Mouse (Mus musculus): ENCODE measurements around the gene Acr. TPM values are rescaled to one million over a fixed set of nuclear protein-coding genes. Genes with fewer than 3 reads are reported as not detected.

The Acr gene
- total RNA-seq, 2 experiments from 2014 or later: 0.65 to 2.4 TPM

GRCm38 (mm10) chr15:89547824-89548601 lies 20.1 kb upstream of the Acr start:
- DNase-seq (ENCODE audit: low spot score in 2 of 2): peak in 1 of 2 experiments; percentile 61

- peak; percentile 69 to 75 for DNase-seq (ENCODE audit: low spot score in 2 of 2)
These were observed 19.3 kb upstream of the Acr start for GRCm38 (mm10) chr15:89548837-89549236.

- DNase-seq (ENCODE audit: low spot score in 2 of 2): no peak
These were observed 17.6 kb upstream of the Acr start for GRCm38 (mm10) chr15:89550506-89550905.

- no peak for DNase-seq (ENCODE audit: low spot score in 2 of 2)
These were observed 16.4 kb upstream of the Acr start for GRCm38 (mm10) chr15:89551733-89552132.

- no peak for DNase-seq (ENCODE audit: low spot score in 2 of 2)
These were observed 12.5 kb upstream of the Acr start for GRCm38 (mm10) chr15:89555591-89555990.

GRCm38 (mm10) chr15:89556401-89557178 lies 11.5 kb upstream of the Acr start:
- no peak for DNase-seq (ENCODE audit: low spot score in 2 of 2)

- no peak for DNase-seq (ENCODE audit: low spot score in 2 of 2)
These were observed 10.7 kb upstream of the Acr start for GRCm38 (mm10) chr15:89557179-89557995.

GRCm38 (mm10) chr15:89557996-89558390 lies 10.1 kb upstream of the Acr start:
- DNase-seq (ENCODE audit: low spot score in 2 of 2): no peak

- DNase-seq (ENCODE audit: low spot score in 2 of 2): no peak
These were observed 8.9 kb upstream of the Acr start for GRCm38 (mm10) chr15:89559202-89559731.

- no peak for DNase-seq (ENCODE audit: low spot score in 2 of 2)
These were observed 4.0 kb downstream of the Acr start for GRCm38 (mm10) chr15:89572147-89572546.

GRCm38 (mm10) chr15:89582494-89582893 lies 14.4 kb downstream of the Acr start:
- DNase-seq (ENCODE audit: low spot score in 2 of 2): no peak

- DNase-seq (ENCODE audit: low spot score in 2 of 2): no peak
These were observed 17.0 kb downstream of the Acr start for GRCm38 (mm10) chr15:89585101-89585500.

GRCm38 (mm10) chr15:89585631-89586030 lies 17.5 kb downstream of the Acr start:
- no peak for DNase-seq (ENCODE audit: low spot score in 2 of 2)

GRCm38 (mm10) chr15:89589146-89589545 lies 21.0 kb downstream of the Acr start:
- DNase-seq (ENCODE audit: low spot score in 2 of 2): no peak

- no peak for DNase-seq (ENCODE audit: low spot score in 2 of 2)
These were observed 23.2 kb downstream of the Acr start for GRCm38 (mm10) chr15:89591317-89591716.

GRCm38 (mm10) chr15:89591723-89592455 lies 23.8 kb downstream of the Acr start, which contains the start of gene Rabl2:
Rabl2 (minus strand) TSS chr15:89591923.
- DNase-seq (ENCODE audit: low spot score in 2 of 2): peak; percentile 82 to 86

- no peak for DNase-seq (ENCODE audit: low spot score in 2 of 2)
These were observed 24.4 kb downstream of the Acr start for GRCm38 (mm10) chr15:89592548-89592947.

- no peak for DNase-seq (ENCODE audit: low spot score in 2 of 2)
These were observed 37.9 kb downstream of the Acr start for GRCm38 (mm10) chr15:89605822-89606570.

- DNase-seq (ENCODE audit: low spot score in 2 of 2): no peak
These were observed 39.4 kb downstream of the Acr start for GRCm38 (mm10) chr15:89607480-89607879.

GRCm38 (mm10) chr15:89607888-89608287 lies 39.8 kb downstream of the Acr start:
- no peak for DNase-seq (ENCODE audit: low spot score in 2 of 2)
